Mouse (Mus musculus) limb, embryonic 15.5 days (tissue): ENCODE data around the gene Cnn2. TPM values are rescaled to one million over a fixed set of nuclear protein-coding genes. Genes with fewer than 3 reads are reported as not detected.

Source experiments
- ATAC-seq: fragments of 200-750 bp; cut with Nextera tagmentation; 2 replicates; pipeline ENCODE4 v1.8.0; 2017; ENCODE audit warnings: low read depth, moderate TSS enrichment; ENCODE audit not compliant: insufficient number of reproducible peaks, low FRiP score, low TSS enrichment
- H3K27ac ChIP-seq: fragments of 300-500 bp; sonication (generic); 2 replicates; pipeline ENCODE4 v1.5.1; 2015; ENCODE audit warnings: moderate library complexity, mild to moderate bottlenecking, inconsistent platforms
- H3K27me3 ChIP-seq: fragments of 300-500 bp; sonication (generic); 2 replicates; pipeline ENCODE4 v1.6.1; 2015; ENCODE audit warnings: inconsistent platforms
- H3K36me3 ChIP-seq: fragments of 300-500 bp; sonication (generic); 2 replicates; pipeline ENCODE4 v1.6.1; 2015; ENCODE audit warnings: inconsistent platforms
- H3K4me1 ChIP-seq: fragments of 300-500 bp; sonication (generic); 2 replicates; pipeline ENCODE4 v1.6.1; 2015; ENCODE audit warnings: inconsistent platforms
- H3K4me2 ChIP-seq: fragments of 300-500 bp; sonication (generic); 2 replicates; pipeline ENCODE4 v1.6.1; 2015; ENCODE audit warnings: mild to moderate bottlenecking, inconsistent platforms
- H3K4me3 ChIP-seq: fragments of 300-500 bp; sonication (generic); 2 replicates; pipeline ENCODE4 v1.5.1; 2015; ENCODE audit warnings: mild to moderate bottlenecking, inconsistent platforms
- H3K9ac ChIP-seq: fragments of 300-500 bp; sonication (generic); 2 replicates; pipeline ENCODE4 v1.6.1; 2015; ENCODE audit warnings: inconsistent platforms
- H3K9me3 ChIP-seq: fragments of 300-500 bp; sonication (generic); 2 replicates; pipeline ENCODE4 v1.6.1; 2016; ENCODE audit warnings: inconsistent platforms
- WGBS: fragments of 180-500 bp; shearing (Covaris S2); methylation state at CpG from one replicate; pipeline ENCODE4 v1.1.7; 2015; 5-methylcytosine and 5-hydroxymethylcytosine counted together
- polyA plus RNA-seq: library from polyadenylated mRNA; unstranded; fragments of >200 nt; fragmentation: Nextera tagmentation; extraction: Ambion mirVana; gene quantifications from 2 replicates; pipeline ENCODE4 v1.2.1, GENCODE M21; 2015

The Cnn2 gene
- polyA plus RNA-seq, 1 experiment from 2014 or later: 270 TPM

DNA sequence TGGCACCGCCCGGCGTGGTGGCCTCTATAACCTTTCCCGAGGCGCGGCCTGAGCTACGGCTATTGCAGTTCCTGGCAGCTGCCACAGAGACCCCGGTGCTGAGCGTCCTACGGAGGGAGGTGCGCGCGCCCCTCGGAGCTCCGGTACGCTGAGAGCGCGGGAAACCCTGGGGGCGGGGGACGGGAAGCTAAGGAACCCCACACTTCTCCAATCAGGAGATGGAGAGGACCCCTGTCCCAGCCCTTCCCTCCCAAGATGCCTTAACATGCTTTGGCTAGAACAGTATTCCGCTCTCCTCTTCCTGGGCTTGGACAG, 17.2 kb upstream of the Cnn2 start:
- Histone ChIP-seq H3K27ac (no peak overlapping the region), H3K4me2 (peak overlapping the region; percentile 90), H3K9me3 (no peaks in the 10 kb centered on the region), H3K4me1 (peaks cover 21% of the 10 kb centered on the region), H3K9ac (peak overlapping the region; percentile 47), H3K27me3 (peaks cover 35% of the 10 kb centered on the region), H3K4me3 (peak overlapping the region; percentile 48), H3K36me3 (peaks cover 42% of the 10 kb centered on the region)
- 3% methylated on average over 21 of the region's 21 CpGs for WGBS
- ATAC-seq: no peak

GRCm38 (mm10) chr10:79972831-79973230, 15.6 kb upstream of the Cnn2 start:
- no peak; the same call in 1 of the 2 replicates for ATAC-seq
- H3K27ac ChIP-seq: no peak overlapping the region
- H3K4me2 ChIP-seq: no peak overlapping the region
- peaks cover 21% of the 10 kb centered on the region for H3K4me1 ChIP-seq
- WGBS: 62% methylated on average over 14 of the region's 14 CpGs
- H3K4me3 ChIP-seq: no peak overlapping the region
- peaks cover 42% of the 10 kb centered on the region for H3K36me3 ChIP-seq
- H3K9ac ChIP-seq: no peak overlapping the region
- no peaks in the 10 kb centered on the region for H3K9me3 ChIP-seq
- peaks cover 35% of the 10 kb centered on the region for H3K27me3 ChIP-seq

GRCm38 (mm10) chr10:79974087-79974486, 14.3 kb upstream of the Cnn2 start:
- no peak for ATAC-seq
- peaks cover 50% of the 10 kb centered on the region for H3K36me3 ChIP-seq
- H3K9ac ChIP-seq: no peak overlapping the region
- H3K4me3 ChIP-seq: no peak overlapping the region
- no peak overlapping the region for H3K4me2 ChIP-seq
- WGBS: 91% methylated on average over 21 of the region's 21 CpGs
- H3K4me1 ChIP-seq: peaks cover 18% of the 10 kb centered on the region
- no peaks in the 10 kb centered on the region for H3K9me3 ChIP-seq
- no peak overlapping the region for H3K27ac ChIP-seq
- peaks cover 34% of the 10 kb centered on the region for H3K27me3 ChIP-seq

DNA sequence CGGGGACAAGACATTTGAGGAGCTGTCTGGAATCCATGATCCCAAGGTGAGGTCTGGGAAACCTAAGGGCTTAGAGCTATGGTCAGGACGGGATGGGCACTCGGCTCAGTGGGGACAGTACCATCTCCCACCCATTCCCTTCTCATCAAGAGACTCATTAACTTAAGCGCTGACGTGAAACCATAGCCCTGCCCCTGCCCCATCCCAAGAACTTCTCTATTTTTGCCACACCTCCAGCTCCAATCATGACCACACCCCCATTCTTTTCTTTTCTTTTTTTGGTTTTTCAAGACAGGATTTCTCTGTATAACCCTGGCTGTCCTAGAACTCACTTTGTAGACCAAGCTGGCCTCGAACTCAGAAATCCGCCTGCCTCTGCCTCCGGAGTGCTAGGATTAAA, 13.7 kb upstream of the Cnn2 start:
- no peak overlapping the region for H3K9ac ChIP-seq
- no peak for ATAC-seq
- no peak overlapping the region for H3K4me2 ChIP-seq
- peaks cover 28% of the 10 kb centered on the region for H3K27me3 ChIP-seq
- no peak overlapping the region for H3K27ac ChIP-seq
- peaks cover 13% of the 10 kb centered on the region for H3K4me1 ChIP-seq
- H3K36me3 ChIP-seq: peaks cover 54% of the 10 kb centered on the region
- H3K4me3 ChIP-seq: no peak overlapping the region
- H3K9me3 ChIP-seq: no peaks in the 10 kb centered on the region
- 87% methylated on average over 8 of the region's 8 CpGs for WGBS

GRCm38 (mm10) chr10:79976071-79976721, 12.2 kb upstream of the Cnn2 start:
- WGBS: 84% methylated on average over 28 of the region's 28 CpGs

GRCm38 (mm10) chr10:79976722-79977107, 11.7 kb upstream of the Cnn2 start:
- no peak overlapping the region for H3K27ac ChIP-seq
- no peak overlapping the region for H3K4me3 ChIP-seq
- no peak overlapping the region for H3K4me2 ChIP-seq
- no peaks in the 10 kb centered on the region for H3K9me3 ChIP-seq
- 79% methylated on average over 36 of the region's 36 CpGs for WGBS
- H3K27me3 ChIP-seq: peaks cover 12% of the 10 kb centered on the region
- ATAC-seq: no peak
- H3K36me3 ChIP-seq: peaks cover 59% of the 10 kb centered on the region
- peaks cover 9% of the 10 kb centered on the region for H3K4me1 ChIP-seq
- H3K9ac ChIP-seq: no peak overlapping the region

More at GRCm38 (mm10) chr10:79976071-79976721, 12.2 kb upstream of the Cnn2 start:
- ATAC-seq: no peak
- no peak overlapping the region for H3K27ac ChIP-seq
- no peaks in the 10 kb centered on the region for H3K9me3 ChIP-seq
- no peak overlapping the region for H3K9ac ChIP-seq
- H3K4me3 ChIP-seq: no peak overlapping the region
- H3K27me3 ChIP-seq: peaks cover 17% of the 10 kb centered on the region
- peaks cover 9% of the 10 kb centered on the region for H3K4me1 ChIP-seq
- H3K36me3 ChIP-seq: peaks cover 59% of the 10 kb centered on the region
- H3K4me2 ChIP-seq: no peak overlapping the region

- Histone ChIP-seq H3K4me2 (no peak overlapping the region), H3K27me3 (peaks cover 6% of the 10 kb centered on the region; the same call in 1 of the 2 replicates), H3K27ac (no peak overlapping the region), H3K9me3 (no peaks in the 10 kb centered on the region), H3K4me3 (no peak overlapping the region), H3K4me1 (peaks cover 11% of the 10 kb centered on the region), H3K9ac (no peak overlapping the region), H3K36me3 (peaks cover 59% of the 10 kb centered on the region)
- ATAC-seq: no peak
- WGBS: 90% methylated on average over 28 of the region's 28 CpGs
Observed at GRCm38 (mm10) chr10:79977324-79977723, 11.1 kb upstream of the Cnn2 start.

DNA sequence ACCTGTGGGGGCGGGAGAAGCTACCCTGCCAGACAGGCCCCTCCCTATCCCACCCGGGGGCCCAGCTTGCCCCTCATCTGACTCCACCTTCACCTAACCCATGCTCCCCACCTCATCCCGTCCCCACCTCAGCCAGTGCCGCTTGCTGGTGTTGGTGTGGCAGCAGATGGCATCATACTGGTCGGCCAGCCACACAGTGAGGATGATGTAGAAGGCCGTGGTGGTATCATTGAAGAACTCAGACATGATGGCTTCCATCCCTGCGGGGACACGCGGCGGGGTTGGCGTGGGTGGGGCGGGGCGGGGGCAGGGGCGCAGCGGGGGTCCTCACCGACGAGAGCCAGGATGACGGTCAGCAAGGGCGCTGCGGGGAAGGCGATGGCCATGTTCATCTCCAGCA, 10.3 kb upstream of the Cnn2 start:
- Histone ChIP-seq H3K4me2 (no peak overlapping the region), H3K4me1 (peaks cover 18% of the 10 kb centered on the region), H3K4me3 (no peak overlapping the region), H3K27ac (no peak overlapping the region), H3K9ac (no peak overlapping the region), H3K36me3 (peaks cover 62% of the 10 kb centered on the region), H3K9me3 (no peaks in the 10 kb centered on the region), H3K27me3 (peaks cover 1% of the 10 kb centered on the region; the same call in 1 of the 2 replicates)
- WGBS: 94% methylated on average over 21 of the region's 21 CpGs
- no peak for ATAC-seq

- WGBS: 91% methylated on average over 22 of the region's 22 CpGs
- Histone ChIP-seq H3K4me1 (peaks cover 24% of the 10 kb centered on the region), H3K27me3 (no peaks in the 10 kb centered on the region), H3K27ac (no peak overlapping the region), H3K9me3 (no peaks in the 10 kb centered on the region), H3K9ac (no peak overlapping the region), H3K36me3 (peaks cover 55% of the 10 kb centered on the region), H3K4me2 (no peak overlapping the region), H3K4me3 (no peak overlapping the region)
- no peak for ATAC-seq
Observed at GRCm38 (mm10) chr10:79979401-79980155, 8.8 kb upstream of the Cnn2 start.

DNA sequence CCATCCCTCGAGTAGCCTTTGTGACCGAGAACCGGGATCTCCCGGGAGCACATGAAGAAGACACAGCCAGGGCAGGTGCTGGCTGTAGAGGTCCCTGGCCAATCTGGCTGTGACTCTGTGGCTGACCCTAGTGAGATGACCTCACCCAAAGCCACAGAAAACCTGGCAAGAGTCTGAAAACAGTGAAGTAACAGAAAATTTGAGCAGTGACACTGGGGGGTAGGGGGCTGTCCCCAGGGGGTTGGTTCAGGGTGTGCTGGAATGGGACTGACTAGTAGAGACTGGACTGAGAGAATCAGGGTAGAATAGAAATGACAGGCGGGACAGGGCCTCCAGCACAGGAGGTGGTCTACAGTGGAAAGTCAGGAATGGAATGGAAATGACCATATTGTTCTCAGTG, 5.2 kb upstream of the Cnn2 start:
- peak overlapping the region; percentile 99 for H3K27ac ChIP-seq

GRCm38 (mm10) chr10:79983670-79984069, 4.7 kb upstream of the Cnn2 start:
- 2% methylated on average over 18 of the region's 21 CpGs for WGBS
- H3K27me3 ChIP-seq: no peaks in the 10 kb centered on the region
- H3K4me2 ChIP-seq: peak overlapping the region; percentile 92
- H3K9ac ChIP-seq: peak overlapping the region; percentile 91
- peaks cover 16% of the 10 kb centered on the region for H3K36me3 ChIP-seq
- no peaks in the 10 kb centered on the region for H3K9me3 ChIP-seq
- H3K4me1 ChIP-seq: peaks cover 52% of the 10 kb centered on the region
- H3K27ac ChIP-seq: peak overlapping the region; percentile 99
- ATAC-seq: no peak
- H3K4me3 ChIP-seq: peak overlapping the region; percentile 81

More for the DNA sequence above, 5.2 kb upstream of the Cnn2 start:
- no peak for ATAC-seq
- Histone ChIP-seq H3K4me1 (peaks cover 49% of the 10 kb centered on the region), H3K9ac (peak overlapping the region; percentile 91), H3K9me3 (no peaks in the 10 kb centered on the region), H3K4me3 (peak overlapping the region; percentile 81), H3K27me3 (no peaks in the 10 kb centered on the region), H3K36me3 (peaks cover 21% of the 10 kb centered on the region), H3K4me2 (peak overlapping the region; percentile 92)
- 73% methylated on average over 5 of the region's 5 CpGs for WGBS

GRCm38 (mm10) chr10:79984195-79984816, 4.1 kb upstream of the Cnn2 start, which contains the start of gene Tmem259:
Gene Tmem259, minus strand, starts transcription at chr10:79984330.
- H3K4me2 ChIP-seq: peak within 1 kb of the TSS; percentile 92
- peak; percentile 75 for ATAC-seq
- peak within 1 kb of the TSS; percentile 81 for H3K4me3 ChIP-seq
- H3K36me3 ChIP-seq: peaks cover 10% of the 10 kb centered on the region
- H3K9ac ChIP-seq: peak within 1 kb of the TSS; percentile 91
- peaks cover 59% of the 10 kb centered on the region for H3K4me1 ChIP-seq
- under 1% methylated on average over 46 of the region's 49 CpGs for WGBS
- no peaks in the 10 kb centered on the region for H3K27me3 ChIP-seq
- no peaks in the 10 kb centered on the region for H3K9me3 ChIP-seq
- H3K27ac ChIP-seq: peak within 1 kb of the TSS; percentile 99
